Mouse (Mus musculus): Measurements from ENCODE around the gene Etfdh.

DNA sequence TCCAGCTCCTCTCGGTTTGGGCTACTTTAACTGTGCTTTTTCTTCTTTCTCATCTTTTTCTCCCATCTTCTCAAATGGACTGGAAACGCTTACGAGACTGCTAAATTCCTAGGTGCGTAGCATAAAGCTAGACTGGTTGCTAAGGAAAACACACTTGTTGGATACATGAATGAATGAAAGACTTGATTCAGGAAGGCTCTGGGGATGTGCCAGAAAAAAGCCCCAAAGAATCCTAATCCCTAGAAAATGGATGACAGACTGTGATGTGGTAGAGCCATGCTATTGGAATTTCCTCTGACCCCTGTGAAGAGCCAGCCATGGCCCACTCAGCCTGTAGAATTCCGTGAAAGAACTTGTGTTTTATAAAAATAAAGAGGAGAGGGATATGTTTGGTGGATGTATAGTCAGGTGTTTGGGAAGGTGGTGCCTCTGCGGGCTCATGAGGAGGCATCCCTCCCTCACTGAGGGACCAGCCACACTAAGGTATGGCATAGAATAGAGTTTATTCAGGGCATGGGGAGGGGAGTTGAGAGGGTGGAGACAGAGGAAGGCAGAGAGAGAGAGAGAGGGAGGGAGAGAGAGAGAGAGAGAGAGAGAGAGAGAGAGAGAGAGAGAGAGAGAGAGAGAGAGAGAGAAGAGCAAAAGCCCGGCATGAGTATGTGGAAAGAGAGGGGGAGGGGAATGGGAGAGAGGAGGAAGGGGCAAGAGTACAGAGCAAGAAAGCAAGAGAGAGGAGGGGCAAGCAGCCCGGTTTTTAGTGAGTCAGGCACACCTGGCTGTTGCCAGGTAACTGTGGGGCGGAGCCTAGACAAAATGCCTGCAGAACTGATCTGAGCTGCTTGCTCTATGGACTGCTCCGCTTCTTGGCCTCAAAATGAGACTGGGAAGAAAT, 53.5 kb downstream of the Etfdh start:
- TF ChIP-seq CTCF (conservative IDR thresholded peaks at IDR 0.05; ENCODE audit: insufficient read depth, insufficient read length, low read depth, low read length) (no peak), POLR2A (IDR thresholded peaks at IDR 0.05; ENCODE audit: low read depth, low read length) (no peak)
